Mouse (Mus musculus) heart, adult 2 months (tissue): ENCODE data around the gene Ppp2r5c.

Experiments used
- CTCF ChIP-seq: fragments of 200-600 bp; IDR thresholded peaks from 2 replicates; pipeline ENCODE4 v1.8.1; 2022; ENCODE audit warnings: antibody characterized with exemption, mild to moderate bottlenecking, moderate library complexity
- EP300 ChIP-seq: fragments of 200-500 bp; IDR thresholded peaks from 2 replicates; pipeline ENCODE4 v1.6.1; 2011; ENCODE audit warnings: low read depth, low read length, control low read depth; ENCODE audit not compliant: insufficient read depth
- POLR2A ChIP-seq: fragments of 200-500 bp; IDR thresholded peaks from 2 replicates; pipeline ENCODE4 v1.6.1; 2011; ENCODE audit warnings: mild to moderate bottlenecking, low read depth, low read length, control low read depth; ENCODE audit not compliant: insufficient read depth

- TF ChIP-seq POLR2A (no peak), CTCF (no peak), EP300 (no peak)
These were observed 61.8 kb downstream of the Ppp2r5c start for GRCm38 (mm10) chr12:110508680-110509079.
